In genomic region chr5:73587119-73587518, GRCm38 (mm10) we compare ENCODE assay signal across 20 mouse cellular contexts. TPM values are rescaled to one million over a fixed set of nuclear protein-coding genes. Genes with fewer than 3 reads are reported as not detected.
"Had no signal": no experiment of that assay in that cellular context is flagged by ENCODE, and none has a peak within 500 bp of the region (broad histone marks: within the 10 kb centered on the region; RNA-seq: fewer than 3 reads in every experiment).

No protein-coding gene starts in this region.

- H3K9ac ChIP-seq: kidney, embryonic 15.5 days; limb, embryonic 12.5 days; limb, embryonic 15.5 days; liver, embryonic 14.5 days; liver, postnatal 0 days; lung, embryonic 14.5 days; neural tube, embryonic 13.5 days; stomach, embryonic 15.5 days had no signal

- H3K27ac ChIP-seq: kidney, embryonic 15.5 days; limb, embryonic 12.5 days; limb, embryonic 15.5 days; liver, embryonic 14.5 days; macrophage; neural tube, embryonic 13.5 days; stomach, embryonic 15.5 days had no signal

- H3K4me3 ChIP-seq: kidney, embryonic 15.5 days; limb, embryonic 12.5 days; limb, embryonic 15.5 days; myocyte; neural tube, embryonic 13.5 days; stomach, embryonic 15.5 days had no signal

- H3K27me3 ChIP-seq: kidney, embryonic 15.5 days; limb, embryonic 12.5 days; limb, embryonic 15.5 days; neural tube, embryonic 13.5 days; stomach, embryonic 15.5 days had no signal

- H3K36me3 ChIP-seq: kidney, embryonic 15.5 days; limb, embryonic 12.5 days; limb, embryonic 15.5 days; neural tube, embryonic 13.5 days; stomach, embryonic 15.5 days had no signal

- DNase-seq: kidney, adult 8-10 months; kidney, postnatal 10 days; kidney, postnatal 4 days; left cerebral cortex, postnatal 4 days; liver, postnatal 0 days; lung, embryonic 14.5 days; retina, postnatal 1 day; right cerebral cortex, postnatal 25 days; spleen, adult 18-20 months; thymus, postnatal 25 days had no signal

- H3K9me3 ChIP-seq: kidney, embryonic 15.5 days; limb, embryonic 12.5 days; limb, embryonic 15.5 days; neural tube, embryonic 13.5 days; stomach, embryonic 15.5 days had no signal

- H3K4me2 ChIP-seq: kidney, embryonic 15.5 days; limb, embryonic 12.5 days; limb, embryonic 15.5 days; liver, embryonic 11.5 days; lung, embryonic 14.5 days; neural tube, embryonic 13.5 days; stomach, embryonic 15.5 days had no signal

- ATAC-seq: liver, postnatal 0 days; lung, postnatal 0 days had no signal

- H3K4me1 ChIP-seq: kidney, embryonic 15.5 days; limb, embryonic 12.5 days; limb, embryonic 15.5 days; stomach, embryonic 15.5 days had no signal

RNA-seq across cellular contexts. Expression of gene Lrrc66, which starts 45.2 kb away (rescaled TPM):
- polyA plus RNA-seq: limb, embryonic 12.5 days; liver, postnatal 0 days; lung, embryonic 14.5 days; myocyte; neural tube, embryonic 13.5 days had no signal
